Mouse (Mus musculus) adrenal gland, postnatal 14 days (tissue): ENCODE data around the gene Esrrb. TPM values are rescaled to one million over a fixed set of nuclear protein-coding genes. Genes with fewer than 3 reads are reported as not detected.

ENCODE experiments used
- DNase-seq: peaks from one replicate; pipeline ENCODE4 v3.0.0; 2021; ENCODE audit warnings: mixed read lengths
- total RNA-seq: library from RNA; stranded (reverse); gene quantifications from 2 replicates; pipeline ENCODE4 v1.2.3, GENCODE M21; 2021

The Esrrb gene
- total RNA-seq, 1 experiment from 2014 or later = 0.26 TPM

DNA sequence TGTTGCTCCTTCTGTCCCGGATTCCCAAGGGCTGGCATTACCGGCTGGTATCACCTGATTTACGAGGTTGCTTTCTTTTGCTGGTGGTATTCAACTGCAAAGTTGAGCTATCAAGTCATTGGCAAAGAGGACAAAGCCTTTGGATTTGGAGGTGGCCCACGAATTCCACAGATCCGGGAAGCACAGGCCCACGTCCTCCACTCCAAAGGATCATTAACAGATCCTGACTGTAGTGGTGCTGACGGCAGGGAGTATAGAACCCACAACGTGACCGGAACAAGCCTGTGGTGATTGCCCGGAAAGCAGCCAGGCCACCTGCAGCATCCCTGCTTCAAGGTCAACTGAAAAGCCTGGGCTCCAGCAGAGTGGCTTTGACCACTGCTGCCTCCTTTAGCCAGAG lies 140.8 kb downstream of the Esrrb start:
- DNase-seq = no peak

DNA sequence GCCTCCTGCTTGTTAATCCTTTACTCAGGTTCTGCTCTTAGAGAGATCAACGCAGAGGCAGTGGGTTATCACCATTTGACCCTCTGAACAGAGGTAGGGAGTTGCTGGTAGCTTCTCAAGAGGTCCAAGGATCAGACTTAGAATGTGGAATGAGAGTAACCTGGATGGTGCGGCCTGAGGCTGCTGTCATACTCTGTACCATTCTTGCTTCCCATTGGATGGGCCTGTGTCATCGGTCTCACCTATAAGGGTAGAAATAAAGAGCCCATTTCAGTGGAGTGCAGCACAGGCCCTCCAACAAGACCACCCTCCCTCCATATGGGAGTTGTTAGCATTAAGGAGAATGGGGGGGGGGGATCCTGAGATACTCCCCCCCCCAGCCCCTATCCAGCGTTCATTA lies 143.0 kb downstream of the Esrrb start:
- DNase-seq = no peak

DNA sequence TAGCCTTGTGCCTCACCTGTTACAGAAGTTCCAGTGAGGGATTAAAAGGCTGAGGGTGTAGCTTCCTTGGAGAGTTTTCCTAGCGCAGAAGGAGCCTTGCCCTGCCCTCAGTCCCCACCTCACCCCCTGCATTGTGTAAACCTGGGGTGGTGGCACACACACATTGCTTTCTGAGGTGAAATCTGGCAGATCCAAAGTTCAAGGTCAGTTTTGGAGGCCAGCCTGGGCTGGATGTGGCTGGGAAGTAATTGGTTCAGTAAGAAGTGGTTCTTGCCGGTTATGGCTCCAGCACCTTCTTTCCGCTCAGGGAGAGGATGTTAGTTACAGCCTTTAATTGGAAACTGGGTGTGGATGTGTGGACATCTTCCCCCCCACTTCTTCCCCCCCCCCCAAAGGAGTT lies 143.4 kb downstream of the Esrrb start:
- DNase-seq = no peak

GRCm38 (mm10) chr12:86507741-86508140 lies 146.8 kb downstream of the Esrrb start:
- DNase-seq = no peak

- DNase-seq = no peak
These were observed 147.5 kb downstream of the Esrrb start for GRCm38 (mm10) chr12:86508313-86508988.

- DNase-seq = no peak
These were observed 148.7 kb downstream of the Esrrb start for GRCm38 (mm10) chr12:86509295-86510279.

DNA sequence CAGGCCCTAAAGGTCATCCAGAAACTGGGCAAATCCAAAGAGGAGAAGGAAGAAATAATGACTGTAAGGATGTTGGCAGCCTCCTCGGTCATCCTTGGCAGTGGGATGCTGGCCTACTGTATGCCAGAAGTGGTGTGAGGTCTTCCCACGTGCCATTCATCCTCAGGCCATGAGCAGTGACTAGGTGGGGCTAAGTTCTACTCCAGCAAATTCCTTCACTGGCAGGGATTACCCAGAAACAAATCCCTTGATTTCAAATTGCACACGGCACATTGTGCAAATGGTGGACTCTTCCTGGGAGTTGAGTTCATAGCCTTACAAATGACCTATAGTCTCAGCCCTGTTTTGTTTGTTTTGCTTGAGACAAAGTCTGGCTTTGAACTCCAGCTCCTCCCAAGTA lies 151.4 kb downstream of the Esrrb start:
- DNase-seq = no peak

DNA sequence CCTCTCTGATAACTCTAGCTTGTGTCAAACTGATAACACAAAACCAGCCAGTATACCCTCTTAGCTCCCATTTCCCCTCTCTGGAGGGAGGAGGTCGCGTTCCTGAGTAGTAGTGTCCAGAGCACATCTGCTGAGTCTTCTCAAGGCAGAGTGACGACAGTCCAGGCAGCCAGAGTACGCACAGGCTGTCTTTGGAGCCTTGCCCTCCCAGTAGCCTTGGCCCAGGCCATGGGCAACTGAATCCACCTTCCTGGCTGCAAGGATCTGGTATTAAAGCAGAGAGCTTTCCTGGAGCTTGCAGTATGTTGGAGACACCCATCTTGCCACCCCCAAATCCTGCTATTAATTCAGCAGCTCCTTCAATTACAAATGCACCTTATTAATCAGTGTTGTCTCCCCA lies 152.7 kb downstream of the Esrrb start:
- DNase-seq = no peak

DNA sequence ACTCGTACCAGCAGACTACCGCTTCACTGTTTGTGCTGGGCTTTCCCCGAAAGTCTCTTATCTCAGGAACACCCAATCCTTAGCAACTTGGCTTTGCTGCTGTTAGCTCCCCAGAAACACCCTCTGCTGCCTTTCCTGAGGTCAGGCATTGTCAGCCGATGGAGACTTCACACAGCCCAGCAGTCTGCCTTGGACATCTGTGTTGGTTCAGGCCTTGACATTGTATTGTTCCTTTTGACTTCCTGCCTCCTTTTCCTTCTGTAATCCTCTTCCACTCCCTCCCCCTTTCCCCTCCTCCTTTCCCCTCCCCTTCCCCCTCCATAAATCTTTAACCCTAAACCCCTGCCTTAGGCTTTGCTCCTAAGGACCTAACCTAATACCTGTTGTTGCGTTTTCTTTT lies 155.7 kb downstream of the Esrrb start:
- DNase-seq = no peak

DNA sequence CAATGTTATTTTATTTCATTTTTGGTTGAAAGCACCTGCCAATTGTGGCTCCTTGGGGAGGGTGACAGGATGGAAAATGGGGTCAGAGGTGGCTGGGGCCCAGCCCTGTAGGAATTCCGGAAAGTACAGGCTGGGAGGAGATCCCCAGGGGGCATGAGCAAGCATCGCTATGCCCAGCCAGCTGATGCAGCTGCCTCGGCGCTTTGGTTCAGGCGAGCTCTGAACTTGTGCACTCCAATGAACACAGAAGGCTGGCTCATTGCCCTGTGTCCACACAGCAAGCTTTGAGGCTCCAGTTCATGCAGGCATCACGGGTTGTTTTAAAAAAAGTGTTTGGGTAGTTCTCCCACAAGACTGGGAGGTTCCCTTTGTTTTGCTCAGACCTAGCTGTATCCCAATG lies 156.8 kb downstream of the Esrrb start:
- no peak for DNase-seq

- peak; percentile 33 for DNase-seq
These were observed 157.8 kb downstream of the Esrrb start for GRCm38 (mm10) chr12:86518746-86519145.

DNA sequence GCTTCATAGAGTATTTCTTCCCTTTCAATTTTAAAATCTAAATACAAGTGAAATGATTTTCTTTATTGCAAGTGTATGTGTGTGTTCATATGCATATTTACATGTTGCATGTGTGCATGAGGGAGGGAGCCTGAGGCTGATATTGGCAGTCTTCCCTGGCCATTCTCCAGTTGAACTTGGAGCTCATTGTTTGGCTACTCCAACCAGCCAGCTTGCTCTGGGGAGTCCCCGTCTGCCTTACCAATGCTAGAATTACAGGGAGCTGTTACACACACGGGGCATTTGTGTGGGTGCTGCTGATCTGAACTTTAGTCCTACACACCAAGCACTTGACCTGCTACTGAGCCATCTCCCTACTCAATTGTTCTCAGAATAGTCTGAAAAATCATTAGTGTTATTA lies 173.4 kb downstream of the Esrrb start:
- no peak for DNase-seq

GRCm38 (mm10) chr12:86537799-86538198 lies 176.9 kb downstream of the Esrrb start:
- DNase-seq = no peak

- peak; percentile 9 for DNase-seq
These were observed 177.8 kb downstream of the Esrrb start for GRCm38 (mm10) chr12:86538711-86539110.

GRCm38 (mm10) chr12:86539511-86539910 lies 178.6 kb downstream of the Esrrb start:
- DNase-seq = peak; percentile 28

DNA sequence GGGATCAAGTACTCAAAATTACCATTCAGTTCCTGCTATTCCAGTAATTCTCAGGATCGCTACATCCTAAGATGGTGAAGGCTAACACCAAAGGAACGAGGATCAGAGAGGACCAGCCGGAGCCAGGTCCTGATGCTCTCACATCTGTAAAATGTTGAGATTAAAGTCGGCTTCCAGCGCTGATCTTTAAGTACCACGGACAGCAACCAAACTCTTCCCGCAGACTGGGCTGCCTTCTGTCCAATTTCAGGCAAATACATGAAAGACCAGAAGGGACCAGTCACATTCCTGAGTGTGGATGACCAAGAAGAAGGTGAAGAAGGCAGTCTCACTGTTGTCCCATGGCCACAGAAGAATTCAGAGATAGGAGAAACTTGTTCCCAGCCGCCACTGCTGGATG lies 186.9 kb downstream of the Esrrb start:
- DNase-seq = peak; percentile 37

- DNase-seq = no peak
These were observed 192.1 kb downstream of the Esrrb start for GRCm38 (mm10) chr12:86553037-86553436.

- DNase-seq = peak; percentile 14
These were observed 196.0 kb downstream of the Esrrb start for GRCm38 (mm10) chr12:86556796-86557517.

DNA sequence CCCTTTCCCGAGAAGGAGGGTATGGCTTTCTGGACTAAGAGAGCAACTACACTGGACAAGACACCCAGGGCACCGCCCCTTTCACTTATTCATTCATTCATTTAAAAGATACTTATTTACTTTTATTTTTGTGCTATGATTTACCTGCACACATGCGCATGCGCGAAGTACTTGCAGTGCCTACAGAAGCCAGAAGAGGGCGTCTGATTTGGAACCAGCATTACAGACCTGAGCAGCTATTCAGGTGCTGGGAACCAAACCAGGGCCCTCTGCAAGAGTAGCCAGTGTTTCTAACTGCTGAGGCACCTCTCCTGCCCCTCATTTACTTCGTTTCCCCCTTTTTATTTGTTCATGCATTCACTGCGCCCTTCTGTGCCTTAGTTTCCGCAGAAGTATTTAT lies 198.0 kb downstream of the Esrrb start:
- no peak for DNase-seq

DNA sequence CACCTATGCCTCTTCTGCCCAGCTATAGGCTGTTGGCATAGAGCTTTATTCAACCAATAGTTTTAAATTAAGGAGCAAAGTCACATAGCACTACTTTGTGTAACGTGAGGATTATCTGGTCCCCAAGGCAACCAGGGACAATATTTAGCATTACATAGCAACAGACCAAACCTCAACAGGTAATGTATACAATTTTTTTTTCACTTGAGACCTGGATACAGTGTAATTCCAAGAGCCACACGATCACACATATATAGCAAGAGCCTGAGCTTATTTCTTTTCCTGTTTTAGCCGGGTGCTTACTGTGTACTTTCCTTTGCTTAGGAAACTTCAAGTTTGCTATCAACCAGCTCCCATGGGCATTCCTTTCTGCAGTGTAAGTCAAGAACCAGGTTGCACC lies 201.8 kb downstream of the Esrrb start:
- no peak for DNase-seq

DNA sequence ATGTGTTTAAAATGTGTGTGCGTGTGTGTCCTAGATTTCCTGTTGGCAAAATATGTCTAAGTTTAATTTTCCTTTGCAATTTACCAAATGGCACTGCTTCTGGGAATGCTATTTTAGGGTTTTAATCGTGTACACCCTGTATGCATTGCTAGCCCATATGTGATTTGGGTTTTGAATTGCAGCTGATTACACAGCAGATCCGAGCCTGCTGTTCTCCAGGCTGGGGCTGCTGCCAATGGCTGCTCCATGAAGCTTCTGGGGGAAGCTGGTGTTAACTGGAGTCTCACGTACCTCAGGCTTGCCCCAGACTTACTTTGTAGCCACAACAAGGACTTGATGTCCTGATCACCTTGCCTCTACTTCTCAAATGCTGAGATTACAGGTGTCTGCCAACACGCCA lies 205.1 kb downstream of the Esrrb start:
- DNase-seq = no peak
